Mouse (Mus musculus) left cerebral cortex, adult 6 months (tissue): ENCODE data around the gene Traf7. TPM values are rescaled to one million over a fixed set of nuclear protein-coding genes. Genes with fewer than 3 reads are reported as not detected.

ENCODE experiments used
- long read RNA-seq, 2 experiments: library from polyadenylated mRNA; unstranded; transcript quantifications; one replicate each; pipeline ENCODE4 v2.0.0; 2019 to 2020
- polyA plus RNA-seq: library from polyadenylated mRNA; unstranded; fragments of <200 nt; fragmentation: Nextera tagmentation; gene quantifications from 2 replicates; pipeline ENCODE4 v1.2.3, GENCODE M21; 2021

Gene Traf7
- 20.3 TPM in 2 replicates for polyA plus RNA-seq
- long read RNA-seq, experiment 1, transcript Traf7-211 (2 exons, 693 nt) = minor isoform, 7 of 232 reads
- long read RNA-seq, experiment 1, transcript Traf7-215 (21 exons, 3,003 nt) = major isoform, 61 of 232 reads
- long read RNA-seq, experiment 1, partial matches to known transcripts = 23 of 232 reads
- long read RNA-seq, experiment 1, other reads (novel, unspliced or antisense) = 131 of 232 reads
- long read RNA-seq, experiment 2, transcript Traf7-215 (21 exons, 3,003 nt) = major isoform, 5 of 28 reads
- long read RNA-seq, experiment 2, partial matches to known transcripts = 12 of 28 reads
- long read RNA-seq, experiment 2, other reads (novel, unspliced or antisense) = 8 of 28 reads

DNA sequence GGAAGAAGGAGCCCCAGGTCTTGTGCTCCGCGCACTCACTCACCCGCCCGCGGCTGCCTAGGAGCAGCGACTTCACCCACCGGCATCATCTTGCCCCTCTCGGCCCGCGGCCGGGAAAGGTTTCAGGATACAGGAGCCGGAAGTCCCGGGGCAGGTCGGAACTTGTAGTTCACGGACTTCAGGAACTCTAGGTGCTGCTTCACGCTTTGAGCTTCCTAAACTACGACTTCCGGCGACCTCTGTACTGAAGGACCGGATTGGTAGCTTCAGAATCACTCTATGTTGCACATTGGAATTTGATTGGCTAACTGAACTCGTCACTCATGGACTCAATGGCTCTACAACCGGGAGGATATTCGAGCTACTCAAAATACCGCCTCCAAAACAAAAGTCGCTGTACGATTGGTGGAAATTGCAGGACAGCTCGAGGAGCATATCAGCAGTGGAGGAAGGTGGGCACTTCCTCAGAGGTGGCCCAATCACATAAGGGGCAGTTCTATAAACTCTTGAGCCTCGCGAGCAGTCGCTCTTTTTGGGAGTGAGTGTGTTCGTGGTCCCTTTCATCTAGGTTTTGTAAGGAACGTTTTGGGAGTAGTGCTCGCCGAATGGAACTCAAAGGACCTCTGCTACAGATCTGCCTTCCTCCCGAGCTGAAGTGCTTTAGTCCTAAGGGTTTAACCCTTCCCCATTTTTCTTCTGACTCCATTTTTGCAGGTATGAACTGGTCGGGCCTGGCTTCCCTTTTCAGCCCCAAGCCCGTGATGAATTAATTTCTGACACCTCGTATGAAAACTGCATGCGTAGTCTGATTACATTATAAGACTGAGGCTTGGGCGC lies at the start of gene Traf7:
Gene Traf7 (minus strand): TSS at position 216 of the 837 bp plus-strand sequence.

GRCm38 (mm10) chr17:24549618-24550415 lies 22.1 kb upstream of the Traf7 start, which contains the start of gene Pkd1:
Gene Pkd1, plus strand, starts transcription at chr17:24549834.

DNA sequence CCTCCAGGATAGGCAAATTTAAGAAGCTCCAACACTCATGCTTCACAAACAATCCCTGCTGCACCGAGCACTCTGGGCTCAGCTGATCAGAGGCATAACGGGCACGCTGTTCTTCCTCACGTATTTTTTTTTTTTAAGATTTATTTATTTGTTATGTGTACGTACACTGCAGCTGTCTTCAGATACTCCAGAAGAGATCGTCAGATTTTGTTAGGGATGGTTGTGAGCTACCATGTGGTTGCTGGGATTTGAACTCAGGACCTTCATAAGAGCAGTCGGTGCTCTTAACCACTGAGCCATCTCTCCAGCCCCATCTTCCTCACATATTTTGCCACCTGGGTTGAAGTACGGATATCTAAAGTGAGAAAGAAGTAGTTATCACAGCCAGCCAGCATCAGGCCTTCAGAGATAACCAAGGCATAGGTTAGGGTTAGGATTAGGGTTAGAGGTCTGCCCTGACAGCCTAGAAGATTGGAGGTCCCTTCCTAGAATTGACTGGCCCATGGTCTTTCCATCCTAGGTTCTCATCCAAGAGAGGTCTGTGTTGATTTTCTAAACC lies 6.5 kb upstream of the Traf7 start, which contains the start of gene Rab26:
Gene Rab26 (minus strand): TSS at position 51 of the 559 bp plus-strand sequence.

GRCm38 (mm10) chr17:24488186-24488661 lies 39.5 kb downstream of the Traf7 start, which contains the start of gene Caskin1:
Gene Caskin1, plus strand, starts transcription at chr17:24488601.

GRCm38 (mm10) chr17:24478663-24479380 lies 48.9 kb downstream of the Traf7 start, which contains the start of gene Mlst8:
Gene Mlst8, minus strand, starts transcription at chr17:24479078.

DNA sequence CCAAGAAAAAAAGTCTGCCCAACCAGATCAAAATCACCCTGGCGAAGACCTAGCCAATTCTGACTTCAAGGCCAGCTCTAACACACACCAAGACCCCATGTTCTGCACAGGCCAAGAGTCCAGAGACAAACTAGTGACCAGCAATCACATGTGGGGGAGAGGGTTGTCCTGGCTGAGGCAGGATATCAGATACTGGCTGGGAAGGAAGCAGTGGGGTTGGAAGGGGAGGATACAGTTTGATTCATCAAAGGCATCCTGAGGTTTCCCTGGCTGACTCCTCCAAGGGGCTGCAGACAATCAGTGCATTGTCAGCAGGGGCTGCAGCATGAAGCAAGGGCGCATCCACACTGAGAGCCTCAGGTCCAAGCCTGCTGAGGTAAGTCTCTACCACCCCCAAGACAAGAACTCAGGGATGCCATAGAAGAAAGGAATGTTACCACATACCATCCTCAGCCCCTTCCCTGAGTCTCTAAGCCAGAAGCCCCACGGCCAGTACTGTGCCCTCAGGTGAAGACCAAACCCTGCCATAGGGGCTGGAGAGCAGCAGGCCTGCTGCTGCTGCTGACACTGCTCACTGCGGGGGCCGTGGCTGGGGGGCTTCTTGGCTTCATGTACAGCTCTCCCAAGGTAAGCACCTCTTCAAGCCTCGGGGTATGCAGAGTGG lies 54.0 kb downstream of the Traf7 start, which contains the start of gene Bricd5:
Gene Bricd5 (plus strand): TSS at position 273 of the 664 bp plus-strand sequence.

DNA sequence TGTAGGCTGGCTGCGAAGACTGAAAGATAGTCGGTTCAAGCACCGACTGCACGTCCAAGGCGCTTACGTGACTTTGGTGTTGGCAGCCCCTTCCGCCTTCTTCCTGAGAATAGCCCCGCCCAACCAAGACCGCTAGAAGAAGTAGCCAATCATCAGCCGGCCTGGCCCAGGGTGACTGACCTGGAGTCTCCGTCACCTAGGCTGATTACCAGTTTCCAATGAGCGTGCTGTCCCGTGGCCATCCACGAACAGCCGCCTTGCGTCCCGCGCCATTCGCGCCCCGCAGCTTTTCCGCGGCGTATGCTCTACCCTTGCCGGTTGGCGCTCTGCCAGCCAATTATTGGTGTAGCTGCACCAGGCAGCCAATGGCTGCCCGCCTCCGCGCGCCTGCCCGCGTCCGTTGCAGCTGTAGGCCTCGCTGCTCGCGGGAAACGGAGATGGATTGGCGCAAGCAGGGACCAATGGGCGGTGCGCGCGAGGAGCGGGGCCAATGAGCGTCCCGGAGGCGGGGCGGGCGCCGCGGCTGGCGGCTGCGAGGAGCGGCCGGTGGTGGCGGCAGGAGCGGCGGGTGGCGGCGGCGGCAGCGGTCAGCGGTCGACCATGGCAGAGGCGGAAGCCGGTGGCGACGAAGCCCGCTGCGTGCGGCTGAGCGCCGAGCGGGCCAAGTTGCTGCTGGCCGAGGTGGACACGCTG lies 57.7 kb downstream of the Traf7 start, which contains the start of the genes E4f1 and Pgp:
Gene E4f1 (minus strand): TSS at position 404 of the 693 bp plus-strand sequence.
Gene Pgp (plus strand): TSS at position 483 of the 693 bp plus-strand sequence.

Other genes starting within 250 kb of the Traf7 start
- 0.22 and 0.34 TPM in 2 replicates for gene Abca17, start 176.9 kb downstream of the Traf7 start, polyA plus RNA-seq
- gene Abca3, start 176.0 kb downstream of the Traf7 start, polyA plus RNA-seq = 10.9 and 18.7 TPM in 2 replicates
- 90.6 and 122 TPM in 2 replicates for gene Rnps1, start 113.4 kb downstream of the Traf7 start, polyA plus RNA-seq
- gene Eci1, start 101.3 kb downstream of the Traf7 start, polyA plus RNA-seq = 78.8 and 90.8 TPM in 2 replicates
- gene Dnase1l2, start 84.8 kb downstream of the Traf7 start, polyA plus RNA-seq = 0.21 and 0.36 TPM in 2 replicates
- gene E4f1, start 57.6 kb downstream of the Traf7 start, polyA plus RNA-seq = 10.7 and 12.9 TPM in 2 replicates
- 93.6 and 113 TPM in 2 replicates for gene Pgp, start 57.5 kb downstream of the Traf7 start, polyA plus RNA-seq
- 0.82 and 1.2 TPM in 2 replicates for gene Bricd5, start 54.1 kb downstream of the Traf7 start, polyA plus RNA-seq
- gene Mlst8, start 48.9 kb downstream of the Traf7 start, polyA plus RNA-seq = 16.5 and 21.2 TPM in 2 replicates
- 8.6 and 20.5 TPM in 2 replicates for gene Caskin1, start 39.3 kb downstream of the Traf7 start, polyA plus RNA-seq
- gene Rab26, start 6.3 kb upstream of the Traf7 start, polyA plus RNA-seq = 51.2 and 58.9 TPM in 2 replicates
- 4.8 and 5.4 TPM in 2 replicates for gene Pkd1, start 21.9 kb upstream of the Traf7 start, polyA plus RNA-seq
- 60.7 and 86.2 TPM in 2 replicates for gene Tsc2, start 104.7 kb upstream of the Traf7 start, polyA plus RNA-seq
- gene Nthl1, start 104.7 kb upstream of the Traf7 start, polyA plus RNA-seq = 5.6 and 5.9 TPM in 2 replicates
- gene Slc9a3r2, start 122.4 kb upstream of the Traf7 start, polyA plus RNA-seq = 39.3 and 41.9 TPM in 2 replicates
- 0.47 and 0.65 TPM in 2 replicates for gene Npw, start 130.5 kb upstream of the Traf7 start, polyA plus RNA-seq
- 1.3 and 2.4 TPM in 2 replicates for gene Zfp598, start 141.7 kb upstream of the Traf7 start, polyA plus RNA-seq
- gene Syngr3, start 162.0 kb upstream of the Traf7 start, polyA plus RNA-seq = 282 and 371 TPM in 2 replicates
- gene Gfer, start 168.2 kb upstream of the Traf7 start, polyA plus RNA-seq = 33.0 and 34.1 TPM in 2 replicates
- gene Noxo1, start 168.3 kb upstream of the Traf7 start, polyA plus RNA-seq = 0.98 and 1.1 TPM in 2 replicates
- gene Tbl3, start 179.7 kb upstream of the Traf7 start, polyA plus RNA-seq = 15.2 and 20.2 TPM in 2 replicates
- not detected in 2 replicates for gene Rnf151, start 190.1 kb upstream of the Traf7 start, polyA plus RNA-seq
- gene Rps2, start 190.2 kb upstream of the Traf7 start, polyA plus RNA-seq = 1,532 and 1,546 TPM in 2 replicates
- 938 and 1,009 TPM in 2 replicates for gene Ndufb10, start 196.5 kb upstream of the Traf7 start, polyA plus RNA-seq
- gene Rpl3l, start 199.9 kb upstream of the Traf7 start, polyA plus RNA-seq = 0.19 and 0.53 TPM in 2 replicates
- gene Msrb1, start 208.7 kb upstream of the Traf7 start, polyA plus RNA-seq = 6.8 and 17.1 TPM in 2 replicates
- gene Hs3st6, start 225.1 kb upstream of the Traf7 start, polyA plus RNA-seq = 0.55 and 0.97 TPM in 2 replicates